Mouse (Mus musculus): ENCODE measurements around the gene Krt71.

Krt71 gene

GRCm38 (mm10) chr15:101688161-101688560 lies 54.7 kb downstream of the Krt71 start:
- no peak for DNase-seq (ENCODE audit: low spot score in 2 of 2)

Measured in frontal cortex, postnatal 14 days (tissue).